Mouse (Mus musculus) brain, embryonic 14.5 days (tissue): Measurements from ENCODE around the gene Cpeb2. TPM values are rescaled to one million over a fixed set of nuclear protein-coding genes. Genes with fewer than 3 reads are reported as not detected.

ENCODE experiments used
- DNase-seq: peaks from one replicate; pipeline ENCODE4 v3.0.0-alpha.2; 2011; ENCODE audit warnings: low read depth
- CTCF ChIP-seq: fragments of 200-500 bp; IDR thresholded peaks from 2 replicates; pipeline ENCODE4 v1.5.1; 2012; ENCODE audit warnings: inconsistent platforms, mild to moderate bottlenecking, moderate library complexity, borderline replicate concordance; ENCODE audit not compliant: insufficient read depth, insufficient read length; ENCODE audit errors: extremely low read depth
- POLR2A ChIP-seq: fragments of 200-500 bp; IDR thresholded peaks from 2 replicates; pipeline ENCODE4 v1.6.1; 2012; ENCODE audit warnings: mild to moderate bottlenecking, inconsistent platforms, borderline replicate concordance; ENCODE audit not compliant: poor library complexity, insufficient read depth, insufficient read length, severe bottlenecking; ENCODE audit errors: extremely low read depth
- polyA plus RNA-seq: library from polyadenylated mRNA; depleted of rRNA; stranded (reverse); fragments of >200 nt; gene quantifications from 2 replicates; pipeline ENCODE4 v1.2.3, GENCODE M21; 2012; rRNA removed

Cpeb2 gene
- 22.5 and 36.3 TPM in 2 replicates for polyA plus RNA-seq

GRCm38 (mm10) chr5:43232480-43233315 is at the start of gene Cpeb2:
TSS of gene Cpeb2 (plus strand) at chr5:43233170.
- TF ChIP-seq CTCF (no peak), POLR2A (peak; percentile 100)
- peak; percentile 97 for DNase-seq

- TF ChIP-seq CTCF = no peak
- no peak for TF ChIP-seq POLR2A
- DNase-seq = no peak
These were observed 49.4 kb upstream of the Cpeb2 start for GRCm38 (mm10) chr5:43183556-43183955.

- DNase-seq = no peak
- TF ChIP-seq CTCF (no peak), POLR2A (no peak)
These were observed 48.1 kb upstream of the Cpeb2 start for GRCm38 (mm10) chr5:43184834-43185233.

- DNase-seq = no peak
- TF ChIP-seq POLR2A (no peak), CTCF (no peak)
These were observed 47.5 kb upstream of the Cpeb2 start for GRCm38 (mm10) chr5:43185478-43185877.

GRCm38 (mm10) chr5:43200686-43201085 is 32.3 kb upstream of the Cpeb2 start:
- TF ChIP-seq POLR2A = no peak
- TF ChIP-seq CTCF = no peak
- DNase-seq = no peak

- TF ChIP-seq CTCF (no peak), POLR2A (no peak)
- DNase-seq = no peak
These were observed 26.4 kb upstream of the Cpeb2 start for GRCm38 (mm10) chr5:43206495-43207053.

GRCm38 (mm10) chr5:43217468-43217867 is 15.5 kb upstream of the Cpeb2 start:
- TF ChIP-seq POLR2A (no peak), CTCF (no peak)
- no peak for DNase-seq

GRCm38 (mm10) chr5:43217987-43218846 is 14.8 kb upstream of the Cpeb2 start:
- TF ChIP-seq POLR2A (no peak), CTCF (no peak)
- peak; percentile 7 for DNase-seq

GRCm38 (mm10) chr5:43218847-43219132 is 14.2 kb upstream of the Cpeb2 start:
- TF ChIP-seq CTCF (no peak), POLR2A (no peak)
- peak; percentile 58 for DNase-seq

GRCm38 (mm10) chr5:43223359-43223758 is 9.6 kb upstream of the Cpeb2 start:
- TF ChIP-seq CTCF (no peak), POLR2A (no peak)
- no peak for DNase-seq

- DNase-seq = no peak
These were observed 8.7 kb upstream of the Cpeb2 start for GRCm38 (mm10) chr5:43224245-43224644.

More at GRCm38 (mm10) chr5:43224245-43224644, 8.7 kb upstream of the Cpeb2 start:
- no peak for TF ChIP-seq POLR2A
- no peak for TF ChIP-seq CTCF
